Mouse (Mus musculus): Measurements from ENCODE around the gene Usp31.
A peak's percentile ranks its signal among the peaks of the same experiment; 100 is the strongest.

Gene Usp31

GRCm38 (mm10) chr7:121654675-121655074 is 52.4 kb downstream of the Usp31 start:
- DNase-seq, result no peak

GRCm38 (mm10) chr7:121652629-121653028 is 54.4 kb downstream of the Usp31 start:
- no peak for DNase-seq

- DNase-seq, result no peak
These were observed 56.3 kb downstream of the Usp31 start for GRCm38 (mm10) chr7:121650724-121651123.

- peak in 1 of 2 experiments; percentile 22 for DNase-seq
These were observed 65.9 kb downstream of the Usp31 start for GRCm38 (mm10) chr7:121640998-121641762.

GRCm38 (mm10) chr7:121636732-121637131 is 70.3 kb downstream of the Usp31 start:
- DNase-seq, result no peak

- no peak for DNase-seq
These were observed 72.8 kb downstream of the Usp31 start for GRCm38 (mm10) chr7:121634236-121634635.

GRCm38 (mm10) chr7:121622835-121623420 is 84.1 kb downstream of the Usp31 start:
- no peak for DNase-seq

GRCm38 (mm10) chr7:121622433-121622832 is 84.6 kb downstream of the Usp31 start:
- no peak for DNase-seq

GRCm38 (mm10) chr7:121601697-121602096 is 105.4 kb downstream of the Usp31 start:
- no peak for DNase-seq

- DNase-seq, result no peak
These were observed 110.7 kb downstream of the Usp31 start for GRCm38 (mm10) chr7:121596401-121596800.

- no peak for DNase-seq
These were observed 111.6 kb downstream of the Usp31 start for GRCm38 (mm10) chr7:121595496-121595895.

GRCm38 (mm10) chr7:121595085-121595484 is 112.0 kb downstream of the Usp31 start:
- DNase-seq, result no peak

- DNase-seq, result no peak
These were observed 112.4 kb downstream of the Usp31 start for GRCm38 (mm10) chr7:121594623-121595022.

Measured in thymus, postnatal 36 days (tissue).